Mouse (Mus musculus) liver, adult 2 months (tissue): ENCODE results near the gene H2-T24. TPM values are rescaled to one million over a fixed set of nuclear protein-coding genes. Genes with fewer than 3 reads are reported as not detected.

ENCODE experiments used
- DNase-seq: peaks from one replicate; pipeline ENCODE4 v3.0.0-alpha.2; 2011; ENCODE audit warnings: low read depth, low spot score; ENCODE audit errors: extremely low read depth
- H3K27ac ChIP-seq: fragments of 200-500 bp; replicated peaks from 2 replicates; pipeline ENCODE4 v1.5.1; 2012; ENCODE audit warnings: low read depth, mild to moderate bottlenecking, control low read depth, inconsistent platforms, low read length; ENCODE audit not compliant: insufficient read depth
- H3K27me3 ChIP-seq: fragments of 200-500 bp; 2 replicates; pipeline ENCODE4 v1.6.1; 2012; ENCODE audit warnings: mild to moderate bottlenecking, moderate library complexity, low read length, inconsistent platforms; ENCODE audit not compliant: control insufficient read depth, insufficient read depth
- H3K36me3 ChIP-seq: fragments of 200-500 bp; 2 replicates; pipeline ENCODE4 v1.6.1; 2012; ENCODE audit warnings: low read length, inconsistent platforms; ENCODE audit not compliant: control insufficient read depth, insufficient read depth
- H3K4me1 ChIP-seq: fragments of 200-500 bp; 2 replicates; pipeline ENCODE4 v1.6.1; 2011; ENCODE audit warnings: low read length; ENCODE audit not compliant: control insufficient read depth, insufficient read depth
- H3K4me3 ChIP-seq: fragments of 200-500 bp; 2 replicates; pipeline ENCODE4 v1.5.1; 2011; ENCODE audit warnings: low read depth, mild to moderate bottlenecking, control low read depth, low read length, moderate library complexity; ENCODE audit not compliant: insufficient read depth
- H3K79me2 ChIP-seq: fragments of 200-500 bp; 2 replicates; pipeline ENCODE4 v1.6.1; 2012; ENCODE audit warnings: inconsistent platforms, mild to moderate bottlenecking, low read length, moderate library complexity; ENCODE audit not compliant: control insufficient read depth, insufficient read depth
- H3K9ac ChIP-seq: fragments of 200-500 bp; 2 replicates; pipeline ENCODE4 v1.6.1; 2012; ENCODE audit warnings: low read depth, mild to moderate bottlenecking, control low read depth, inconsistent platforms, low read length
- CTCF ChIP-seq: fragments of 200-500 bp; IDR thresholded peaks from 2 replicates; pipeline ENCODE4 v1.5.1; 2011; ENCODE audit warnings: low read depth, low read length, control low read depth
- POLR2A ChIP-seq: fragments of 200-500 bp; IDR thresholded peaks from 2 replicates; pipeline ENCODE4 v1.6.1; 2011; ENCODE audit warnings: low read length, control low read depth; ENCODE audit not compliant: insufficient read depth; ENCODE audit errors: extremely low read depth
- WGBS: fragments of 180-500 bp; shearing (Covaris S2); methylation state at CpG from one replicate; pipeline ENCODE4 v1.1.7; 2018; 5-methylcytosine and 5-hydroxymethylcytosine counted together
- polyA plus RNA-seq: library from polyadenylated mRNA; depleted of rRNA; stranded (reverse); fragments of >200 nt; gene quantifications from 2 replicates; pipeline ENCODE4 v1.2.3, GENCODE M21; 2012; rRNA removed
- total RNA-seq: library from RNA; depleted of rRNA; stranded (reverse); fragments of >200 nt; gene quantifications from 2 replicates; pipeline ENCODE4 v1.2.3, GENCODE M21; 2014; rRNA removed

The H2-T24 gene
- total and polyA plus RNA-seq, 2 experiments: 2.1 to 5.3 TPM

- Histone ChIP-seq H3K27me3 (no peaks in the 10 kb centered on the region), H3K4me1 (peaks cover 5% of the 10 kb centered on the region; the same call in 1 of the 2 replicates), H3K79me2 (peaks cover 4% of the 10 kb centered on the region; the same call in 1 of the 2 replicates), H3K9ac (no peak overlapping the region), H3K36me3 (peaks cover 32% of the 10 kb centered on the region), H3K4me3 (no peak overlapping the region), H3K27ac (no peak overlapping the region)
- TF ChIP-seq POLR2A (no peak), CTCF (no peak)
- no peak for DNase-seq
- 89% methylated on average over 10 of the region's 10 CpGs for WGBS
Observed at GRCm38 (mm10) chr17:35963279-35963678, 57.1 kb downstream of the H2-T24 start.

GRCm38 (mm10) chr17:35958533-35959223, 61.7 kb downstream of the H2-T24 start:
- peaks cover 35% of the 10 kb centered on the region for H3K36me3 ChIP-seq
- WGBS: 94% methylated on average over 15 of the region's 15 CpGs

More at GRCm38 (mm10) chr17:35958533-35959223, 61.7 kb downstream of the H2-T24 start:
- no peak for TF ChIP-seq CTCF
- TF ChIP-seq POLR2A: no peak
- DNase-seq: no peak
- no peaks in the 10 kb centered on the region for H3K27me3 ChIP-seq
- H3K4me3 ChIP-seq: no peak overlapping the region
- H3K79me2 ChIP-seq: no peaks in the 10 kb centered on the region
- no peak overlapping the region for H3K9ac ChIP-seq
- no peaks in the 10 kb centered on the region for H3K4me1 ChIP-seq
- no peak overlapping the region for H3K27ac ChIP-seq

Other genes starting within 250 kb of the H2-T24 start
- gene Ier3, start 198.9 kb downstream of the H2-T24 start, total RNA-seq: 0.92 and 0.94 TPM in 2 replicates
- gene Ier3, start 198.9 kb downstream of the H2-T24 start, polyA plus RNA-seq: 0.91 and 1.6 TPM in 2 replicates
- 18.0 and 19.5 TPM in 2 replicates for gene Flot1, start 197.3 kb downstream of the H2-T24 start, total RNA-seq
- gene Flot1, start 197.3 kb downstream of the H2-T24 start, polyA plus RNA-seq: 19.6 and 26.7 TPM in 2 replicates
- 37.5 and 67.3 TPM in 2 replicates for gene Tubb5, start 182.3 kb downstream of the H2-T24 start, total RNA-seq
- gene Tubb5, start 182.3 kb downstream of the H2-T24 start, polyA plus RNA-seq: 56.4 and 62.2 TPM in 2 replicates
- 3.0 and 3.5 TPM in 2 replicates for gene Mdc1, start 179.0 kb downstream of the H2-T24 start, total RNA-seq
- gene Mdc1, start 179.0 kb downstream of the H2-T24 start, polyA plus RNA-seq: 1.7 and 2.4 TPM in 2 replicates
- gene Nrm, start 159.2 kb downstream of the H2-T24 start, total RNA-seq: 0.18 and 2.4 TPM in 2 replicates
- gene Nrm, start 159.2 kb downstream of the H2-T24 start, polyA plus RNA-seq: 1.4 and 2.4 TPM in 2 replicates
- 2.0 and 3.8 TPM in 2 replicates for gene Ppp1r18, start 155.0 kb downstream of the H2-T24 start, total RNA-seq
- 4.7 and 5.5 TPM in 2 replicates for gene Ppp1r18, start 155.0 kb downstream of the H2-T24 start, polyA plus RNA-seq
- 18.5 and 25.8 TPM in 2 replicates for gene Dhx16, start 140.7 kb downstream of the H2-T24 start, total RNA-seq
- gene Dhx16, start 140.7 kb downstream of the H2-T24 start, polyA plus RNA-seq: 41.4 and 52.2 TPM in 2 replicates
- 4.9 and 7.0 TPM in 2 replicates for gene 2310061I04Rik, start 123.1 kb downstream of the H2-T24 start, total RNA-seq
- 35.3 and 37.4 TPM in 2 replicates for gene 2310061I04Rik, start 123.1 kb downstream of the H2-T24 start, polyA plus RNA-seq
- 12.1 and 12.8 TPM in 2 replicates for gene Atat1, start 110.5 kb downstream of the H2-T24 start, total RNA-seq
- gene Atat1, start 110.5 kb downstream of the H2-T24 start, polyA plus RNA-seq: 37.4 and 47.5 TPM in 2 replicates
- gene Mrps18b, start 104.2 kb downstream of the H2-T24 start, total RNA-seq: 41.1 and 58.7 TPM in 2 replicates
- 89.5 and 106 TPM in 2 replicates for gene Mrps18b, start 104.2 kb downstream of the H2-T24 start, polyA plus RNA-seq
- gene Ppp1r10, start 104.1 kb downstream of the H2-T24 start, total RNA-seq: 14.6 and 14.7 TPM in 2 replicates
- 15.8 and 30.0 TPM in 2 replicates for gene Ppp1r10, start 104.1 kb downstream of the H2-T24 start, polyA plus RNA-seq
- gene Abcf1, start 50.8 kb downstream of the H2-T24 start, total RNA-seq: 24.1 and 24.6 TPM in 2 replicates
- 41.1 and 43.2 TPM in 2 replicates for gene Abcf1, start 50.8 kb downstream of the H2-T24 start, polyA plus RNA-seq
- 8.8 and 9.3 TPM in 2 replicates for gene Gnl1, start 40.7 kb downstream of the H2-T24 start, total RNA-seq
- gene Gnl1, start 40.7 kb downstream of the H2-T24 start, polyA plus RNA-seq: 8.4 and 8.9 TPM in 2 replicates
- 1.8 and 2.9 TPM in 2 replicates for gene Prr3, start 40.3 kb downstream of the H2-T24 start, total RNA-seq
- gene Prr3, start 40.3 kb downstream of the H2-T24 start, polyA plus RNA-seq: 5.0 and 8.3 TPM in 2 replicates
- 291 and 323 TPM in 2 replicates for gene H2-T23, start 12.3 kb upstream of the H2-T24 start, total RNA-seq
- gene H2-T23, start 12.3 kb upstream of the H2-T24 start, polyA plus RNA-seq: 423 and 492 TPM in 2 replicates
- 115 and 138 TPM in 2 replicates for gene H2-T22, start 22.2 kb upstream of the H2-T24 start, total RNA-seq
- gene H2-T22, start 22.2 kb upstream of the H2-T24 start, polyA plus RNA-seq: 98.2 and 110 TPM in 2 replicates
- gene Gm6034, start 22.4 kb upstream of the H2-T24 start, total RNA-seq: 0.09 TPM in 1 of 2 replicates, not detected in the other
- 0.05 and 0.06 TPM in 2 replicates for gene Gm6034, start 22.4 kb upstream of the H2-T24 start, polyA plus RNA-seq
- 0.13 TPM in 1 of 2 replicates, not detected in the other for gene Gm11127, start 37.8 kb upstream of the H2-T24 start, total RNA-seq
- gene Gm11127, start 37.8 kb upstream of the H2-T24 start, polyA plus RNA-seq: 0.06 TPM in 1 of 2 replicates, not detected in the other
- gene Gm19684, start 101.1 kb upstream of the H2-T24 start, total RNA-seq: 0.18 and 0.47 TPM in 2 replicates
- gene Gm19684, start 101.1 kb upstream of the H2-T24 start, polyA plus RNA-seq: 0.10 and 0.11 TPM in 2 replicates
- gene Gm7030, start 108.9 kb upstream of the H2-T24 start, total RNA-seq: not detected in 2 replicates
- gene Gm7030, start 108.9 kb upstream of the H2-T24 start, polyA plus RNA-seq: not detected in 2 replicates
- not detected in 2 replicates for gene Gm8909, start 148.0 kb upstream of the H2-T24 start, total RNA-seq
- not detected in 2 replicates for gene Gm8909, start 148.0 kb upstream of the H2-T24 start, polyA plus RNA-seq
- gene H2-T3, start 169.7 kb upstream of the H2-T24 start, total RNA-seq: not detected in 2 replicates
- gene H2-T3, start 169.7 kb upstream of the H2-T24 start, polyA plus RNA-seq: not detected in 2 replicates
- 10.6 and 16.4 TPM in 2 replicates for gene Rpp21, start 237.5 kb upstream of the H2-T24 start, total RNA-seq
- gene Rpp21, start 237.5 kb upstream of the H2-T24 start, polyA plus RNA-seq: 42.7 and 43.6 TPM in 2 replicates